Mouse (Mus musculus) ovary, adult 10 weeks (tissue): Measurements from ENCODE around the gene Ppp4r3b. TPM values are rescaled to one million over a fixed set of nuclear protein-coding genes. Genes with fewer than 3 reads are reported as not detected.

Experiments
- polyA plus RNA-seq: library from polyadenylated mRNA; stranded (reverse); fragments of 350-450 nt; fragmentation: Illumina TruSeq; extraction: RNeasy Lipid Tissue Mini Kit (QIAGEN cat#74804); gene quantifications from one replicate; pipeline ENCODE4 v1.2.3, GENCODE M21; 2014

Ppp4r3b gene
- polyA plus RNA-seq, result 253 TPM

GRCm38 (mm10) chr11:29172563-29173124 lies at the start of gene Ppp4r3b:
Ppp4r3b (plus strand) TSS chr11:29172890.

GRCm38 (mm10) chr11:29130385-29131355 lies 42.0 kb upstream of the Ppp4r3b start, which contains the start of gene Pnpt1:
Pnpt1 (plus strand) TSS chr11:29130744.

GRCm38 (mm10) chr11:29246883-29247650 lies 74.4 kb downstream of the Ppp4r3b start, which contains the start of gene Cfap36:
Cfap36 (minus strand) TSS chr11:29247409.

Other genes starting within 250 kb of the Ppp4r3b start
- gene Pnpt1, start 42.1 kb upstream of the Ppp4r3b start, polyA plus RNA-seq, result 110 TPM
- gene Cfap36, start 74.5 kb downstream of the Ppp4r3b start, polyA plus RNA-seq, result 109 TPM
- gene Ccdc88a, start 200.8 kb downstream of the Ppp4r3b start, polyA plus RNA-seq, result 88.4 TPM